Mouse (Mus musculus): ENCODE measurements around the gene Psmg3.

DNA sequence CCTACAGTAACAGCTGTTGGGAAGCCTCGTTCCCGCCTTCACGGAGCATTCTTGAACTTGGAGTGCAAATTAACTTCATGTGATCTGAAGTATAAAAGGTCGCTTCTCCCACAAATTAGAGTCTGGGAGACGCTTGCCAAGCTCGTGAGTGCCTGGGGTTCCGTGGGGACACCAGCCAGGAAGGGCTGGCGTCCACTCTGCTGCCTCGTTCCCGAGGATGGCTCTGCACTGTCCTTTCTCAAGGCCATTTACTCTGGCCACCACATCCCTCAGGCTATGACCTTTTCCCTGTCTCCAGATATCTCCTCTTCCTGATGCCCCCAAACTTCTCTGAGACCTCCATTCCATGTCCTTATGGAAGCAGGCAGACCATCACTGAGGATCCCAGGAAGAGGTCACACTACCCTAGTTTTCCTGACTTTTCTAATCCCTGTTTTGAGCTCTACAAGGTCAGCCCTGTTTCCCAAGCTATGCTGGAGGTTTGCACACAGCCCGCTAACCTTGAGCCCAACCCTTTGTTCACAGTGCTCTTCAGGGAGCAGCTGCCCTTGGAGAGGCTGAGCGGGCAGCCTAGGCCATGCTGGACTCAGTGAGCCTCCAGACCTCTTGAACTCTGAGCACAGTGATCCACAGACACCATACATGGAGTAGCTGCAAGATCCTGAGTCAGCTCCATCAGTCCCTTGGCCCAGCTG lies 23.1 kb upstream of the Psmg3 start:
- TF ChIP-seq POLR2A (IDR thresholded peaks at IDR 0.05; ENCODE audit: low read depth, low read length): no peak
- no peak for TF ChIP-seq CTCF (IDR thresholded peaks at IDR 0.05; ENCODE audit: borderline replicate concordance, insufficient read depth, low read length)

Data from embryonic fibroblast, embryonic 13.5 days (primary cell).